Mouse (Mus musculus): Measurements from ENCODE around the gene Slc7a15. TPM values are rescaled to one million over a fixed set of nuclear protein-coding genes. Genes with fewer than 3 reads are reported as not detected.
"Not testable (repeated sequence)": the region's sequence is repeated elsewhere in the genome, so short reads cannot be mapped to it uniquely, and the experiment has no call there.

Gene Slc7a15
- polyA plus RNA-seq, 1 experiment: 0.06 TPM

GRCm38 (mm10) chr12:8595611-8596010, 3.3 kb downstream of the Slc7a15 start:
- H3K4me2 ChIP-seq (ENCODE audit: low read depth): no peak overlapping the region
- H3K4me3 ChIP-seq: no peak overlapping the region
- no peak for TF ChIP-seq TCF12 (IDR thresholded peaks at IDR 0.05; ENCODE audit: insufficient read depth, poor library complexity, severe bottlenecking)
- H3K79me2 ChIP-seq (ENCODE audit: control insufficient read depth, insufficient read depth): no peaks in the 10 kb centered on the region
- H3K27me3 ChIP-seq (ENCODE audit: control insufficient read depth, insufficient read depth, insufficient read length): no peaks in the 10 kb centered on the region
- no peaks in the 10 kb centered on the region for H3K36me3 ChIP-seq (ENCODE audit: control insufficient read depth, insufficient read depth)
- H3ac ChIP-seq (ENCODE audit: control insufficient read depth, insufficient read length): no peak overlapping the region

GRCm38 (mm10) chr12:8591326-8591725, 7.5 kb downstream of the Slc7a15 start:
- not testable (repeated sequence) for H3K36me3 ChIP-seq (ENCODE audit: control insufficient read depth, insufficient read depth); H3K4me2 ChIP-seq (ENCODE audit: low read depth); H3ac ChIP-seq (ENCODE audit: control insufficient read depth, insufficient read length); H3K27me3 ChIP-seq (ENCODE audit: control insufficient read depth, insufficient read depth, insufficient read length); H3K79me2 ChIP-seq (ENCODE audit: control insufficient read depth, insufficient read depth); H3K4me3 ChIP-seq

GRCm38 (mm10) chr12:8573405-8573804, 25.5 kb downstream of the Slc7a15 start:
- Histone ChIP-seq H3ac (ENCODE audit: control insufficient read depth, insufficient read length) (no peak overlapping the region), H3K36me3 (ENCODE audit: control insufficient read depth, insufficient read depth) (no peaks in the 10 kb centered on the region), H3K4me2 (ENCODE audit: low read depth) (no peak overlapping the region), H3K27me3 (ENCODE audit: control insufficient read depth, insufficient read depth, insufficient read length) (no peaks in the 10 kb centered on the region), H3K4me3 (no peak overlapping the region), H3K79me2 (ENCODE audit: control insufficient read depth, insufficient read depth) (no peaks in the 10 kb centered on the region)
- TF ChIP-seq MAX (IDR thresholded peaks at IDR 0.05; ENCODE audit: low read depth) (no peak), SRF (IDR thresholded peaks at IDR 0.05; ENCODE audit: control insufficient read depth, insufficient read length, low read depth) (no peak), POLR2A (IDR thresholded peaks at IDR 0.05; ENCODE audit: insufficient read length, low read depth) (no peak), POLR2AphosphoS2 (IDR thresholded peaks at IDR 0.05; ENCODE audit: insufficient read length, low read depth) (no peak), USF1 (IDR thresholded peaks at IDR 0.05; ENCODE audit: low read depth) (no peak), TCF3 (IDR thresholded peaks at IDR 0.05; ENCODE audit: insufficient read length, low read depth) (no peak), TCF12 (IDR thresholded peaks at IDR 0.05; ENCODE audit: insufficient read depth, poor library complexity, severe bottlenecking) (no peak)

- H3K4me2 ChIP-seq (ENCODE audit: low read depth); H3K4me3 ChIP-seq; H3K27me3 ChIP-seq (ENCODE audit: control insufficient read depth, insufficient read depth, insufficient read length); H3ac ChIP-seq (ENCODE audit: control insufficient read depth, insufficient read length); H3K79me2 ChIP-seq (ENCODE audit: control insufficient read depth, insufficient read depth); H3K36me3 ChIP-seq (ENCODE audit: control insufficient read depth, insufficient read depth): not testable (repeated sequence)
Measured at GRCm38 (mm10) chr12:8571903-8572341, 26.9 kb downstream of the Slc7a15 start.

- H3K4me2 ChIP-seq (ENCODE audit: low read depth): not testable (repeated sequence)
Measured at GRCm38 (mm10) chr12:8571287-8571902, 27.5 kb downstream of the Slc7a15 start.

GRCm38 (mm10) chr12:8562213-8562612, 36.7 kb downstream of the Slc7a15 start:
- not testable (repeated sequence) for H3K27me3 ChIP-seq (ENCODE audit: control insufficient read depth, insufficient read depth, insufficient read length); H3K36me3 ChIP-seq (ENCODE audit: control insufficient read depth, insufficient read depth); H3K79me2 ChIP-seq (ENCODE audit: control insufficient read depth, insufficient read depth); H3K4me3 ChIP-seq; H3K4me2 ChIP-seq (ENCODE audit: low read depth); H3ac ChIP-seq (ENCODE audit: control insufficient read depth, insufficient read length)

More at GRCm38 (mm10) chr12:8571287-8571902, 27.5 kb downstream of the Slc7a15 start:
- H3ac ChIP-seq (ENCODE audit: control insufficient read depth, insufficient read length); H3K27me3 ChIP-seq (ENCODE audit: control insufficient read depth, insufficient read depth, insufficient read length); H3K36me3 ChIP-seq (ENCODE audit: control insufficient read depth, insufficient read depth); H3K4me3 ChIP-seq; H3K79me2 ChIP-seq (ENCODE audit: control insufficient read depth, insufficient read depth): not testable (repeated sequence)

- not testable (repeated sequence) for H3ac ChIP-seq (ENCODE audit: control insufficient read depth, insufficient read length); H3K36me3 ChIP-seq (ENCODE audit: control insufficient read depth, insufficient read depth); H3K27me3 ChIP-seq (ENCODE audit: control insufficient read depth, insufficient read depth, insufficient read length); H3K4me2 ChIP-seq (ENCODE audit: low read depth); H3K4me3 ChIP-seq; H3K79me2 ChIP-seq (ENCODE audit: control insufficient read depth, insufficient read depth)
Measured at GRCm38 (mm10) chr12:8559876-8560275, 39.0 kb downstream of the Slc7a15 start.

- Histone ChIP-seq H3K27me3 (ENCODE audit: control insufficient read depth, insufficient read depth, insufficient read length) (no peaks in the 10 kb centered on the region), H3K36me3 (ENCODE audit: control insufficient read depth, insufficient read depth) (no peaks in the 10 kb centered on the region), H3ac (ENCODE audit: control insufficient read depth, insufficient read length) (no peak overlapping the region), H3K4me2 (ENCODE audit: low read depth) (no peak overlapping the region), H3K79me2 (ENCODE audit: control insufficient read depth, insufficient read depth) (no peaks in the 10 kb centered on the region), H3K4me3 (no peak overlapping the region)
- TF ChIP-seq POLR2AphosphoS2 (IDR thresholded peaks at IDR 0.05; ENCODE audit: insufficient read length, low read depth): no peak
- no peak for TF ChIP-seq REST (IDR thresholded peaks at IDR 0.05; ENCODE audit: insufficient read depth, insufficient read length)
- no peak for TF ChIP-seq SRF (IDR thresholded peaks at IDR 0.05; ENCODE audit: control insufficient read depth, insufficient read length, low read depth)
- TF ChIP-seq MYOG (IDR thresholded peaks at IDR 0.05; ENCODE audit: control insufficient read depth in 1 of 3, insufficient read depth in 1 of 3, insufficient read length in 2 of 3, low read depth in 2 of 3): no peak
- TF ChIP-seq E2F4 (IDR thresholded peaks at IDR 0.05; ENCODE audit: insufficient read depth): no peak
- TF ChIP-seq MYOD1 (IDR thresholded peaks at IDR 0.05; ENCODE audit: control insufficient read depth in 1 of 3, insufficient read length in 2 of 3, low read depth in 2 of 3): no peak
- TF ChIP-seq POLR2A (IDR thresholded peaks at IDR 0.05; ENCODE audit: insufficient read length, low read depth): no peak
- no peak for TF ChIP-seq MAX (IDR thresholded peaks at IDR 0.05; ENCODE audit: low read depth)
- TF ChIP-seq TCF12 (IDR thresholded peaks at IDR 0.05; ENCODE audit: insufficient read depth, poor library complexity, severe bottlenecking): no peak
- no peak for TF ChIP-seq USF1 (IDR thresholded peaks at IDR 0.05; ENCODE audit: low read depth)
- TF ChIP-seq TCF3 (IDR thresholded peaks at IDR 0.05; ENCODE audit: insufficient read length, low read depth): no peak
- no peak for TF ChIP-seq CEBPB (IDR thresholded peaks at IDR 0.05; ENCODE audit: insufficient read depth, poor library complexity, severe bottlenecking)
Measured at GRCm38 (mm10) chr12:8556189-8556588, 42.7 kb downstream of the Slc7a15 start.

Data from myocyte (in vitro differentiated cells).